Mouse (Mus musculus) kidney, postnatal 25 days (tissue): ENCODE data around the gene Rlbp1.

Experiments used
- DNase-seq, 2 experiments: peaks; one replicate each; pipeline ENCODE4 v3.0.0; 2021; ENCODE audit warnings: mixed read lengths in 2 of 2

Rlbp1 gene

DNA sequence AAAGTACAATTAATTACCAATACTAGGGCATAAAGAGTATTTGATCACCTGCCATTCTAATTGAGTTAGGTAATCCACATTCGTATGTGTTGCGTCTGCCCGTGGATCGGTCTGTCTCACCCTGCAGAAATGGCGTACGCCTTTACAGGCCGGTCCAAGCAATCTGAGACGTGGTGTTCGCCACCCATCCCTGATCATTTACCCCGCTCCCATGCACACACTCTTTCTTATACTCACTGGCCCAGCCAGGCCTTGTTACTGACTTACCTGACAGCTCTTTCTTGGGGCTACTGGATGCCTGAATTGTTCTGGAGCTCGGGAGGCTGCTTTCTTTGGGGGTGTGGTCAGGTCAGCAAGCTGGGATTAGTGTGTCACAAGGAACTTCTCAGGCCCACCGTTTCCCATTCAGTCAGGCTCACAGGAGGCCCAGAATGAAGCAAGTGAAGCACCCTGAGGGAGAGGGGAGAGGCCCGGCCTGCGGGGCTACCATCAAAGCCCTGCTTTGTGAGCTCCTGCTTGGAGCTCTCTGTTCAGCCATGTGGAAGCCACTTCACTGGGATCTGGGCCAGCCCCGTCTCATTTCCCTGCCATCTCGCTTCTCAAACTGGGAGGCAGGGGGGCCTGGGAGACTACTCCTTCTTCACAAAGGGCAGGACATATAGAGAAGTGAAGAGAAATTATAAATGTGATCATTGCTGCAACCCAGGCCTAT lies at the start of gene Rlbp1:
TSS of gene Rlbp1 (minus strand) at position 627 of the 712 bp plus-strand sequence.
- DNase-seq, result no peak

DNA sequence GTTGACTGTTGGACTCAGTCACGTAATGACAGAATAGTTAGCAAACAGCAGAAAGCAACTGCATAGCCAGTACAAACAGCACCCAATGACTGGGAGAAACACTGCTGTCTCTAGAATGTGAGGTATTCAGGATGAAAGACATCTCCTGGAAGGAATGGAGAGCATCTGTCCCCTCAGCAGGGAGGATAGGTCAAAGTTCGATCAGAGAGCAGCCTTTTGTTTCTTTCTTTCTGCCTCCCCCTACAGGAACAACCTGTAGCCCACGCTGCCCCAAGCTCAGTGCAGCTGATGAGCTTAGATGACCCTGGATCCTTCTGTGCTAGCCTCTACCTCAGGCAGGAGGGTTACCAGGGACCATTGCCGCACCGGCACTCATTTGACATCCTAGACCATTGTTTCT lies 41.4 kb upstream of the Rlbp1 start:
- no peak for DNase-seq

DNA sequence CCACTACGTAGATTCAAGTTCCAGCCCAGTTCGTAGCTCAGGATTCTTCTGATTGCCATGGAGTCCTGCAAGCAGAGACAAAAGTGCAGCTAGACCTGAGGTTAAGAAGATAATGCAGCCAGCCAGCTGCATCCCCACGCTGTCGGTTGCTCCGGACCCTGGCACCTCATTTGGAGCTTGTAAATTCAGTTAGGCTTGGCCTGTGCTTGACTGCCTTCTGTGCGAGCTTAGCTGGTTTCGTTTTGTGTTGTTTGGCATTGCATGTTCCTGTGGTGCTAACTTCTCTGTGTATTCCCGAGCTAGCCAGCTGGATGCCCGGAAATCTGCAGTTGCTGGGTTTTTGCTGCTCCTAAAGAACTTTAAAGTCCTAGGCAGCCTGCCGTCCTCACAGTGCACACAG lies 39.0 kb upstream of the Rlbp1 start:
- DNase-seq, result no peak

DNA sequence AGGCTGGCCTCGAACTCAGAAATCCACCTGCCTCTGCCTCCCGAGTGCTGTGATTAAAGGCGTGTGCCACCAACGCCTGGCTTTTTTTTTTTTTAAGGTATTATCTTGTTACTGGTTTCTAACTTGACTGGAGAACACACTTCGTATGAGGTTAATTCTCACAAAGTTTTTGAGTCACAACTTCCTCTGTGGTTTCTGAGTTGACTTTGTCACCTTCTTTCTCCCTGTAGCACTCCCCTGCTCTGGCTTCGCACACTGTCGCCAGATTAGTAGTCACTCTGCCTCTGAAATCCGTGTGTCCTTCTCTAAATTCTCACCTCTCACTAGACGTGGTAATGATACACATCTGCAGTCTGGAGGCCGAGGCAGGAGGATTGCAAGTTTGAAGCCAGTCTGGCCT lies 36.0 kb upstream of the Rlbp1 start:
- DNase-seq, result no peak

DNA sequence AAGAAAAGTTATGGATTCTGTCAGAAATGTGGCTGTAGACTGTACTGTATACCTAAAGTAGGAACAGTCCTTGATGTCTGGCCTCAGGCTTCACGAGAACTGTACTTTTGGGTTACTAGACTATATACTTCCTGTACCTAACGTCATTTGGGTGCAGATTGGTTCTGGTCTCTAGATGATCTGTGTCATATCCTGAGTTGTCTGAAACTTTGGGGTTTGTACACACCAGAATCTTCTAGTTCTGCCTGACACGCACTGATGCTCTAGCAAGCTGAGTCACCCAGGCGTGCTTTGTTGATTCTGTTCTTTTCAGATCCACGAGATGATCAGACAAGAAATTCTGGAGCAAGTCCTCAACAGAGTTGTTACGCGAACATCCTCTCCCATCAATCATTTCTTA lies 33.1 kb upstream of the Rlbp1 start:
- DNase-seq, result no peak

DNA sequence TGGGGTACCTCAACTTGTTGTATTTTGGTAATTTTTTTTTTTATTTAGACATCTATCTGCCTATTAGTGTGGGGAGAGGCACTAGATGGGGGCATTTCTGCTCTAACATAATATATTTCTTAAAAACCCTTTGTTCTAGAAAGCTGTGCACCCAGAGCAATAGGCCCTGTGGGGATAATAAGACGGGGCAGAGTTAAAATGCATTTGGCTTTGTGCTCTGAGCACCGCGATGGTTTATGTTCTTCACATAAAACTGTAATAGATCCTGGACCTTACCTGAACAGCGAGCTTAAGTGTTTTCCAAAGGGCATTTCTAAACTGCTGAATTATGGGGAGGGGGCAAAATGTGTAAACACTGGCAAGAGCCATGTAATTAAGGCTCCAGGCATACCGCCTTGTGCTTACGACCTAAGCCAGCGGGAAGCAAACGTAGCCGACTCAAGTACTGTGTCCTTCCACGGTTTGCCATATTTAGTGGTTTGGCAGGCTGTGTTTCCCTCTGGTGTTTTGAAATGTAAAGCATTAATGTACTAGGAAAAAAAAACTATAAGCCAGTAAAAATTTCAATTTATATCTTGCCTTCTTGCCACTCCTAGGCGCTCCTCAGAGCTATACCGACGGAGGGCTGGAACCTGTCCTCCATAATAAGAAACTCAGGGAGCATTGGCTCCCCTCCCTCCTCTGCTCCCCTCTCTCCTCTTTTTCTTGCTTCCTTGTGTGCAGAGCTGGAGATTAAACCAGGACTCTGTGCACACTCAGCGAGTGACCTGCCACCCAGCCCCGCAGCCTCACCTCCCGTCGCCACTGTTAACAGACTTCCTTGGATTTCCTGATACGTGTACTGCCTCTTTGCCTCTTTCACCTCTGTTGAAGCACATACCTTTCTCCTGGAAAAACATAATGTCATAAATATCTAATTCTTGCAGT lies 27.9 kb upstream of the Rlbp1 start:
- DNase-seq, result no peak

DNA sequence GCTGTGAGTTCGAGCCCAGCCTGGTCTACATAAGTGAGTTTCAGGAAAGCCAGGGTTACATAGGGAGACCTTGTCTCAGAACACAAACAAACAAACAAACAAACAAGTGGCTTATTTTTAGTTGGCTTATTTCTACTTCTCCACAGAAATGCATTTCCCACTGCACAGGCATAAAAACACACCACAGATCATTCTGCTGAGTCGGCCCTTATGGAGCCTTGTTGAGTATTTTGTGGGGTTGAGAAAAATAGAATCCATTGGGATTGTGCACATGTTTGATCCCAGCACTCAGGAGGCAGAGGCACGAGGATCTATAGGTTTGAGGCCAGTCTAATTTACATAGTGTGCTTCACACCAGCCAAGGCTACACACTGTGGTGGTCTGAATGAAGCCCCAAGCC lies 13.4 kb upstream of the Rlbp1 start:
- no peak for DNase-seq

DNA sequence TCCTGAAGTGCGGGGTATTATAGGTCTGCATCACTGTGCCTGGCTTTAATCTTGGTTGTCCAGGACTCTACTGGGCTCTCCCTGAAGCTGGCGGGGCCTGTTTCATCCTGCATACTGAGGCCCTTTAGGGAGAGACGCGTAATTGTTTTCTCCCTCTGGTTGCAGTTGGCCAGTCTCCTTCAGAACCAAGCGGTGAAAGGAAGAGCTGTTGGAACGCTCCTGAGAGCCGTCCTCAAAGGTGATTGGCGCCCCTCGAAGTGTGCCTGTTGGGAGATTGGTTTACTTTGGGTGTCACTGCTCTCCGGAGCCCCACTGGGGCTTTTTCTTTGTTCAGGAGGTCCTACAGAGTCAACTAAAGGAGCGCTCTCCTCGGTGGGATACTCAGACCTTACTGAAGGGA lies 12.1 kb upstream of the Rlbp1 start:
- DNase-seq, result no peak

DNA sequence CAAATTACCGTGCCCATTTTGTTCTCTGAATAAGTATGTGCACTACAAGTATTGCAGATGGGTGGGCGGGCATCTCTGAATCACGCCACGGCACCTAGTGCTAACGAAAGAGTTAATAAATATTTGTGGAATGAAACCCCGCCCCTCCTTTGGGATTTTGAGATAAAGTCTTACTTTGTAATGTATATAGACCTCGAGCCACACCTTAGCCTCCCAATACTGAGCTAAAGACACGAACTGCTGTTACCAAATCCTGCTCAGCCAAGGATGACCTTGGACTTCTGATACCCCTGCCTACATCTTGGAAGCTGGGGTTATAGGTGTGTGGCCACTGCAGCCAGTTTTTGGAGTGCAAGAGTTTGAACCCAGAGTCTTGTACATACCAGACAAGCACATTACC lies 11.6 kb upstream of the Rlbp1 start:
- DNase-seq, result no peak

DNA sequence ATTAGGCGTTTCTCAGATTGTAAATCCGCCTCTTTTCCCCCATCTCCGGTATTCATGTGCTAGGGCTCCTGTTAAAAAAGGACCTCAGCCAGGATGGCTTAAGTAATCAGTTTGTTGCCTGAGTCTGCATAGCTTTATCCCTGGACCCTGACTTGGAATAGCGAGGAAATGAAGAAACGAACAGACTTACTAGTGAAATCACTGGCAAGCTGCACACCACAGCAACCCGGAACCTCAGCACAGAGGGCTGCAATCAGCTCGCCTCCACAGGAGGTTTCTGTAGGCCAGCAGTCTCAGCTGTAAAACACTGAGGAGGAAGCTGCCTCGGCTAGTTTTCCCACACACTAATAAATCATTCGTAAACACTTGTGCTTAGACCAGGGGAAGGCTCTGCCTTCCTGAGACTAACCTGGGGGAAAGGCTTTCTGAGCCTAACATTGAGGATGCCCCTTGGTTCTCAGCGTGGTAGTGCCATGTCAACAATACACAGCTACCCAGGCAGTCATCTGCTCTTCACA lies 10.7 kb upstream of the Rlbp1 start:
- no peak for DNase-seq

DNA sequence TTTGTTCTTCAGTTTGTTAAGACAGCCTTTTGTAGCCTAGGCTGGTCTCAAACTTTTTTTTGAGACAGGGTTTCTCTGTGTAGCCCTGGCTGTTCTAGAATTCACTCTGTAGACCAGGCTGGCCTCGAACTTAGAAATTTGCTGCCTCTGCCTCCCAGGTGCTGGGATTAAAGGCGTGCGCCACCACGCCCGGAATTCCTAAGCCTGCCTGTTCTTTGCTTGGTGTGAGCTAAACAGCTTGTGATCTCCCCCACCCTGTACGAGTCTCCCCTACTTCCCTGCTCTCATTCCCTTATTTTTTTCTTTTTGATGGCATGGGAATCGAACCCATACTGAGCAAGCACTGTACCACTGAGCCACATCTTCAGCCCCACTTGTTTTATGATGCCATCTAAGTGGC lies 8.3 kb upstream of the Rlbp1 start:
- no peak for DNase-seq

DNA sequence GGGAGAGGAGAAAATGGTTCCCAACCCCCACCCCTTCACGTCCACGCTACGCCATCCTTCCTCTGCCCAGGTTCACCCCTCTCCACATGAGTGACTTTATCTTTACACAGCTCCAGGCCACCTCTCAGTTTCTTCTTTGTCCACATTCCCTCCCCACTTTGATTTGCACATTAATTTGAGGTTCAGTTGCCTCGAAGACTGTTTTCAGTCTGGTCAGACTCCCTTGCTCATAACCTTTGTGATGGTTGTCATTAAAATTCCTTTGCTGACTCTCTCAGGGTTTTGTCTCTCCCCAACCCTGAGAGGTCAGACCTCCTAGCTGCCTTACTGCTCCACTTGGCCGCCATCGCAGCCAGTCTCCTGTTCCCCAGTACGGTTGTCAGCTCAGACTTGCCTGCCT lies 7.8 kb upstream of the Rlbp1 start:
- DNase-seq, result no peak

DNA sequence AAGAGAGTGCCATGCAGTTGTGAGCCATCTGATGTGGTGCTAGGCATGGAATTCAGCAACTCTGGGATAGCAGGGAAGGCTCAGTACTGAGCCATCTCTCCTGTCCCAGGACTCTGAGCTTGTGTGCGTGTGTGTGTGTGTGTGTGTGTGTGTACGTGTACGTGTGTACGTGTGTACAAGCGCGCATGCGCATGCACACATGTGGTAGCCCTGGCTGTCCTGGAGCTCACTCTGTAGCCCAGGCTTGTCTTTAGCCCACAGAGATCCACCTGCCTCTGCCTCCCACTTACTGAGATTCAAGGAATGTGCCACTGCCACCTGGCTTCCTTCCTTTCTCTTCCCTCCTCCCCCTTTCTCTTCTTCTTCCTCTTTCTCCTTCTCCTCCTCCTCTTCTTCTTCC lies 7.1 kb upstream of the Rlbp1 start:
- no peak for DNase-seq

DNA sequence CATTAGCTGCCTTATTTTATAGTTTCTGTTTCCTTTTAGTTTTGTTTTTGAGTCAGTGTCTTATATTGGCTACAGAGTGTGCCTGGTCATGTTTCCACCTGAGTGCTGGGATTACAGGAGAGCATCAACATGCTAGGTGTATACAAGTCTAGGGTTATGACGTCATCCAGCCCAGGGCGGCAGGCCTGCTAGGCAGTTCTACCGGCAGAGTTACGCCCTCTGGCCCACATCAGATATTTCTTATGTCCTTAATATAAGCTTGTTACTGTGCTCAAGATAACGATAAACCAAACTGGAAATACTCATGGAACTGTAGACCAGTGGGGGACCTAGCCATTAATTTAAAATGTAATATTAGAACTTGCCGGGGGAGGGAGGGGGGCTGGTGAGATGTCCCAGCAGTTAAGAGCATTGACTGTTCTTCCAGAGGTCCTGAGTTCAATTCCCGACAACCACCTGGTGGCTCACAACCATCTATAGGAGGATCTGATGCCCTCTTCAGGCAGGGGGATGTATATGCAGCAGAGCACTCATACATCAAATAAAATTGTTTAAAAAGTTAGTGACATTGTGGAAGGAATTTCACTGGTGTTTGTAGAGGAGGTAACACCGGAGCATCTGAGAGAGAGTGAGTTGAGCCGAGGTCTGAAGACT lies 6.1 kb upstream of the Rlbp1 start:
- no peak for DNase-seq

DNA sequence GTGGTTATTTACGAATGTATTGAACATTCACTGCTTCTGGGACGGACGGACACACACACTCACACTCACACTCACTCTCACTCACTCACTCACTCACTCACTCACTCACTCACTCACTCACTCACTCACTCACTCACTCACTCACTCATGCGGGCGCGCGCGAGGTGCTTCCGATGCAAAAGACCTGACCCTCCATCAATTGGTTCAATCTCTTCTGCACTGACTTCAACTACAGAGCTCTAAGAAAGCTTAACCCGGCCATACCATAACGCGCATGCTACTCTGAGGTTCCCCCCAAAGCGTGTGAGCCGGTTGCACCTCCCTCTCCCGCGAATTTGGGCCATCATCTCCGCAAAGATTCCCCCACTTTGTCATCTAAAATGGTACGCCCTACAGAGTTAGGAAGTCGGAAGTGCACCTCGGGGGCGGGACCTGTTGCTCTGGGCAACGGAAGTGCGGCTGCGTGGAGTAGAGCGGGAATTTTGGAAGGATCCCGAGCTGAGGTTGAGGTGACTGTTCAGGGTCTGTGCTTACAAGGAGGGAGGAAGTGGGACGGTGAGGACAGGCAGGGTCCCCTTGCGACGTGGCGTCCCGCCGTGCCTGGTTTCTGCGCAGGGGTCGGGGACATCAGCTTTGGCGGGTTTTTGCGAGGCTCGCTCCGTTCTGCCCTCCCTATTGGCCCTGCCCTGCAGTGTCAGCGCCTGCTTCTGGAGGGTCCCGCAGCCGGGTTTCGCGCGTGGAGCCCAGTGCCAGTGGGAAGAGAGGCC lies 5.2 kb upstream of the Rlbp1 start, which contains the start of gene Fanci:
TSS of gene Fanci (plus strand) at position 47 of the 767 bp plus-strand sequence.
- peak; percentile 95 to 97 for DNase-seq

DNA sequence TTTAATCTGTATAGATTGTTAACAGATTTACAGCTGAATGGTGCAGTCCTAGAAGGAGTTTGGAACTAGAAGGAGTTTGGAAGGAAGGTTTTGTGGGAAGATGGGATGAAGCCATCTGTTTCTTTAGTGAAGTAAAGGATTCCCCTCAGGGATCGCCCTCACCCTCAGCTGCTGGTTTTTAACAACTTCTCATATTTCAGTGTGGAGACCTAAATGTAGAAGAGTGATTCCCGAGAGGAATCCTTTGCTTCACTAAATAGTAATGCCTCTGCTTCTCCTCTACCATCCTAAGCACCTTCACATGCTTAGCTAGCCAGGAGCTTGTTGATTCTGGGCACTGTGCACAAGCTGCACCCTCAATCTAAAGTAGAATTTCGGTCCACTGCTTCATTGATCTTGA lies 4.6 kb upstream of the Rlbp1 start:
- no peak for DNase-seq

DNA sequence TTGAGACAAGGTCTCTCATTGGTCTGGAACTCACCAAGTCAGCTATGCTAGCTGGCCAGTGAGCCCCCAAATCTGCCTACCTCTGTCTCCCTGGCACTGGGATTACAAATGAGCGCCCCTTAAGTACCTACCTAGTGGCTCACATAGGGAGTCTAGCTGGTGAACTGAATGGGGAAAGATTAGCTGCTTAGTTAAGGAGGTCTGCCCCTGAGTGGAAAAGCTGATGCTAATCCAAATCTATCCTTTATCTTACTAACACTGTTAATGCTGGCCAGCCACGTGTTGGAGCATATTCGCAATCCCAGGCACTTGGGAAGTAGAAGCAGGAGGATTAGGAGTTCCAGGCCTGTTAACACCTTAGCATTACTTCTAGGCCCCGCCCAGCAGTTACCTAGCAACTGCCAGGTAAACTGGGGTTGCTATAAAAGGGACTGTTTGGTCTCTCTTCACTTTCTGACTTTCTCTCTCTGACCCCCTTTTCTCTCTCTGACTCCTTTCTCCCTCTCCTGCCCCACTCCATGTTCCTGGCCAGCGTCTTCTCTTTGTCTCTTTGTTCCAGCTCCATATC lies 3.4 kb upstream of the Rlbp1 start:
- no peak for DNase-seq

DNA sequence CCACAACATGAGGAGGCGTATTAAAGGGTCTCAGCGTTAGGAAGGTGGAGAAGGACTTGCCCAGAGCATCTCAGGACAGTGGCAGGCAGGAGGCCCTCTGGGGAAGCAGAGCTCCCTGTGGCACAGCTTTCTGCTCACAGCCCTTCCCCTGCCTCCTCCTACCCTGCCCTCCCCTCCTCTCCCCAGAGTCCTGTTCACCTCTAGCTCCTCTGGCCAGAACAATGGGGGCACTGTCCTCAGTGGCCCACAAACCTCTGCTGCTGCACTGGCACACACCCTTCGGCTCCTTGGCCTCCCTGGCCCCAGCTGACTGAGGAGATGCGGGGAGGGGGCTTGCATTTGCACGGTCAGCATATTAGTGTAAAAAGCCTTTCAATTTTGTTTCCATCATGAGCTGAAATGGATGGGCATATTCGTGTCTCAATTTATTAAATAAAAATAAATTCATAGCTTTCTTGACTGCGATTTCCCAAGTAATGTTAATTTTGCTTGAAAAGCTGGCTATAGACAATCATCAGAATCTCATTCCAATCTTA lies 1.9 kb upstream of the Rlbp1 start:
- no peak for DNase-seq

DNA sequence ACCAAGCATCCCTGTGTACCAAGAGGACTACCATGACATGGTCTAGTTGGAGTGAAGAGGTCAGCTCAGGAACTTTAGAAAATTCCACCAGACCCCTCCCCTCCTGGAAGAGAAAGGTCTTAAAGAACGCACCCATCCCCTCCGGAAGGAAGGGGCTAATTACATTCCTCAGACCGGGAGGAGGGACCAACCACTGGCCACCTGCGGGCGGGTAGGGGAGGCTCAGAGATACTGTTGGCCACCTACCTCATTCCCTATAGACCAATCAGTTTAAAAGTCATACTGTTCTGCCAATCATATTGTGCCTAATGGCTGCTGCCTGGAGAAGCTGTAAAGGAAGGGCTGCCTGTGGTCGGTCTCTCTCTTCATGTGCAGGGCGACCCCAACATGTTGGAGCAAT lies 1.1 kb upstream of the Rlbp1 start:
- no peak for DNase-seq

DNA sequence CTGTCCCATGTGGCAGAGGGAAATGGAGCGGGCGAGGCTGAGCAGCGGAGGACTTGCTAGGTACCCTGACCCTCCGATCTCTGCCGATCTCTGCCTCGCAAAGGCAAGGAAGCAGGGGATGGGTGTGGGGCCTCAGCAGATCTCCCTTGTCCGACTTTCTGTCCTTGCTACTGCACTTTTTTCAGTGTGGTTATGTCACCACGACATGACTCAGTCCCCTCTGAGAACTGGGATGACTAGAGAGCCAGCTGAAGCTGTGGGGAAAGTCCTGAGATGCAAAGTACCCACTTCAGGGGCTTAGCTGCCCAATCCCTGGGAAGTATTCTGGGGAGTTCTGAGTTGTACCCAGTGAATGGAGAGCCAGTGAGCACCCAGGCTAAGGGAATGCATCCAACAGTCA lies 292 bp upstream of the Rlbp1 start:
- DNase-seq, result no peak

DNA sequence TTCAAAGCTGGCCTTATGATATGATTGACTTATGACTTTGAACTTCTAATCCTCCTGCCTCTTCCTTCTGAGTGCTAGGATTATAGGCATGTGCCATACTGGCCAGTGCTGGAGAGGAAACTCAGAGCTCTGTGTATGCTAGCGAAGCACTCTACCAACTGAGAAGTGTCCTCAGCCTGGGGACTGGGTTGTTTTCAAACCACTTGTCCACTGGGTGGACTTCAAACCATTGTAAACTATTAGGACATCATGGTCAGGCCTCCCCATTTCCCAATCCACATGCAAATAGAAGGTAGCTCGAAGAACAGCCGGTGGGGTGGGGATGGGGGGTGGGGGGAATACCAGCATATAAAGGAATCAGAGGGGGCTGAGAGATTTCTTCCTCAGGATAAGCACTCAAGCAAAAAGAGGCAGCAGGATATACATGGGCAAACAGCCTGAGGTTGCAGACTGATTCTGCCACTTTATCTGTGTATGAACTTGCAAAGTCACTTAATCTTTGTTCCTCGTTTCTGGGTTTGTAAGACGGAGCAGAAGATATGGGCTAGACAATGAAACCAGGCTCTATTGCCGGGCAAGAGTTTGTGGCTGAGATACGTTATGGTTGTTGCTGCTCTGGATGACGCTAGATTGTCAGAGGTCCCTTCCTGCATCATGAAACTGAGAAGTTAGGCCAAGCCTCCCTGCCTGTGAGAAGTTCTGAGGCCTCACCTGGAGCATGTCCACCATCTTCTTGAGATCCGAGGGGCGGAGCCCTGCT lies 10.2 kb downstream of the Rlbp1 start:
- no peak for DNase-seq
